Mouse (Mus musculus) hindbrain, postnatal 0 days (tissue): ENCODE results near the gene Cnih3. TPM values are rescaled to one million over a fixed set of nuclear protein-coding genes. Genes with fewer than 3 reads are reported as not detected.
A peak's percentile ranks its signal among the peaks of the same experiment; 100 is the strongest.

Experiments used
- ATAC-seq: fragments of 200-750 bp; cut with Nextera tagmentation; 2 replicates; pipeline ENCODE4 v1.8.0; 2017; ENCODE audit warnings: mild to moderate bottlenecking, moderate TSS enrichment, moderate library complexity
- DNase-seq: peaks from one replicate; pipeline ENCODE4 v3.0.0-alpha.2; 2015; ENCODE audit warnings: low spot score
- H3K27ac ChIP-seq: fragments of 300-500 bp; sonication (generic); 2 replicates; pipeline ENCODE4 v1.5.1; 2014; ENCODE audit warnings: mild to moderate bottlenecking
- H3K27me3 ChIP-seq: fragments of 300-500 bp; sonication (generic); 2 replicates; pipeline ENCODE4 v1.6.1; 2014; ENCODE audit warnings: low read length, mixed read lengths; ENCODE audit not compliant: insufficient read depth
- H3K36me3 ChIP-seq: fragments of 300-500 bp; sonication (generic); 2 replicates; pipeline ENCODE4 v1.6.1; 2014; ENCODE audit warnings: low read length, mixed read lengths; ENCODE audit not compliant: insufficient read depth
- H3K4me1 ChIP-seq: fragments of 300-500 bp; sonication (generic); 2 replicates; pipeline ENCODE4 v1.6.1; 2014; ENCODE audit warnings: antibody characterized with exemption, low read length, mixed read lengths; ENCODE audit not compliant: insufficient read depth
- H3K4me2 ChIP-seq: fragments of 300-500 bp; sonication (generic); 2 replicates; pipeline ENCODE4 v1.6.1; 2014; ENCODE audit warnings: low read depth, mild to moderate bottlenecking, low read length, moderate library complexity, mixed read lengths
- H3K4me3 ChIP-seq: fragments of 300-500 bp; sonication (generic); 2 replicates; pipeline ENCODE4 v1.5.1; 2014; ENCODE audit warnings: low read length
- H3K9ac ChIP-seq: fragments of 300-500 bp; sonication (generic); replicated peaks from 2 replicates; pipeline ENCODE4 v1.6.1; 2014; ENCODE audit warnings: mild to moderate bottlenecking, low read length, moderate library complexity, mixed read lengths
- H3K9me3 ChIP-seq: fragments of 300-500 bp; sonication (generic); 2 replicates; pipeline ENCODE4 v1.6.1; 2016; ENCODE audit warnings: low read length, mixed read lengths
- CTCF ChIP-seq: IDR thresholded peaks from 2 replicates; pipeline ENCODE4 v1.5.1; 2016; ENCODE audit warnings: antibody characterized with exemption, control low read depth, low read depth
- WGBS: fragments of 180-500 bp; shearing (Covaris S2); extraction: QIAGEN DNeasy Blood & Tissue Kit; methylation state at CpG from one replicate; pipeline ENCODE4 v1.1.7; 2014; 5-methylcytosine and 5-hydroxymethylcytosine counted together
- polyA plus RNA-seq: library from polyadenylated mRNA; unstranded; fragments of >200 nt; fragmentation: Nextera tagmentation; extraction: Ambion mirVana; gene quantifications from 2 replicates; pipeline ENCODE4 v1.2.1, GENCODE M21; 2015
- total RNA-seq: library from RNA; depleted of rRNA; stranded (reverse); fragments of >200 nt; gene quantifications from 2 replicates; pipeline ENCODE4 v1.2.3, GENCODE M21; 2014; rRNA removed

The Cnih3 gene
- total RNA-seq = 23.0 and 24.3 TPM in 2 replicates
- 13.2 and 13.4 TPM in 2 replicates for polyA plus RNA-seq

GRCm38 (mm10) chr1:181352367-181353199, at the start of gene Cnih3:
Gene Cnih3, plus strand, starts transcription at chr1:181352628.
- under 1% methylated on average over 77 of the region's 78 CpGs for WGBS
- H3K4me1 ChIP-seq = 0 out of 2 replicates have a peak, but pooled peaks cover 8% of the 10 kb centered on the region
- DNase-seq = peak; percentile 75
- H3K4me2 ChIP-seq = peak within 1 kb of the TSS; percentile 99
- TF ChIP-seq CTCF = no peak
- H3K9me3 ChIP-seq = no peaks in the 10 kb centered on the region
- peak within 1 kb of the TSS; percentile 58 for H3K9ac ChIP-seq
- H3K4me3 ChIP-seq = peak within 1 kb of the TSS; percentile 53
- no peak within 1 kb of the TSS for H3K27ac ChIP-seq
- peaks cover 16% of the 10 kb centered on the region for H3K27me3 ChIP-seq
- H3K36me3 ChIP-seq = no peaks in the 10 kb centered on the region
- ATAC-seq = peak; percentile 80

GRCm38 (mm10) chr1:181307981-181308380, 44.4 kb upstream of the Cnih3 start:
- no peaks in the 10 kb centered on the region for H3K27me3 ChIP-seq
- H3K27ac ChIP-seq = no peak overlapping the region
- no peak overlapping the region for H3K9ac ChIP-seq
- no peaks in the 10 kb centered on the region for H3K4me1 ChIP-seq
- no peak overlapping the region for H3K4me3 ChIP-seq
- no peak for TF ChIP-seq CTCF
- DNase-seq (peak; percentile 6), ATAC-seq (no peak)
- H3K4me2 ChIP-seq = no peak overlapping the region
- H3K9me3 ChIP-seq = no peaks in the 10 kb centered on the region
- whole genome bisulfite sequencing = 59% methylated on average over 3 of the region's 3 CpGs
- H3K36me3 ChIP-seq = no peaks in the 10 kb centered on the region

- no peak overlapping the region for H3K4me2 ChIP-seq
- no peaks in the 10 kb centered on the region for H3K4me1 ChIP-seq
- no peak for DNase-seq
- H3K9me3 ChIP-seq = no peaks in the 10 kb centered on the region
- no peak for ATAC-seq
- H3K4me3 ChIP-seq = no peak overlapping the region
- H3K9ac ChIP-seq = no peak overlapping the region
- TF ChIP-seq CTCF = no peak
- WGBS = 88% methylated on average over 5 of the region's 5 CpGs
- no peaks in the 10 kb centered on the region for H3K36me3 ChIP-seq
- no peaks in the 10 kb centered on the region for H3K27me3 ChIP-seq
- no peak overlapping the region for H3K27ac ChIP-seq
Observed at GRCm38 (mm10) chr1:181310712-181311111, 41.7 kb upstream of the Cnih3 start.

- TF ChIP-seq CTCF = no peak
- 94% methylated on average over 15 of the region's 15 CpGs for WGBS
- ATAC-seq = no peak
Observed at GRCm38 (mm10) chr1:181312115-181313045, 40.0 kb upstream of the Cnih3 start.

DNA sequence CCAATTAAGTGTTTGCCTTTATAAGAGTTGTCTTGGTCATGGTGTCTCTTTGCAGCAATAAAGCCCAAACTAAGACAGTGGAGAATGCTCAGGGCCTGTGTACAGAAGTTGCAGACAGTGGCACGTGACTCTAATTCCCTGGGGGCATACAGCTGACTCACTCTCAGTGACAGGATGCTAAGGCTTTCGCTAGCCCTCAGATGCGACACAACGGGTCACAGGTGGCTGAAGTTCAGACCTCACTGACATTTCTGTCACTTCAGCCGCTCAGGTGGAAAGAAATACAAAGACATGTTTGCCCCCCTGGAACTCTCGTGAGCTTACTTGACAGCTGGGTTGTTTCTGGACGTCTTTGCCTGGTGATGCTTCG, 39.4 kb upstream of the Cnih3 start:
- no peak for TF ChIP-seq CTCF
- Histone ChIP-seq H3K9ac (no peak overlapping the region), H3K27ac (no peak overlapping the region), H3K4me3 (no peak overlapping the region), H3K4me1 (no peaks in the 10 kb centered on the region), H3K27me3 (no peaks in the 10 kb centered on the region), H3K36me3 (no peaks in the 10 kb centered on the region), H3K4me2 (no peak overlapping the region), H3K9me3 (no peaks in the 10 kb centered on the region)
- 78% methylated on average over 8 of the region's 8 CpGs for WGBS
- ATAC-seq (no peak), DNase-seq (no peak)

More at GRCm38 (mm10) chr1:181312115-181313045, 40.0 kb upstream of the Cnih3 start:
- no peak for DNase-seq
- Histone ChIP-seq H3K27ac (no peak overlapping the region), H3K9ac (no peak overlapping the region), H3K4me3 (no peak overlapping the region), H3K36me3 (no peaks in the 10 kb centered on the region), H3K9me3 (no peaks in the 10 kb centered on the region), H3K27me3 (no peaks in the 10 kb centered on the region), H3K4me1 (no peaks in the 10 kb centered on the region), H3K4me2 (no peak overlapping the region)

- ATAC-seq = no peak
- TF ChIP-seq CTCF = no peak
- Histone ChIP-seq H3K27me3 (no peaks in the 10 kb centered on the region), H3K36me3 (no peaks in the 10 kb centered on the region), H3K9me3 (no peaks in the 10 kb centered on the region), H3K9ac (no peak overlapping the region), H3K4me1 (no peaks in the 10 kb centered on the region), H3K4me2 (no peak overlapping the region), H3K27ac (no peak overlapping the region), H3K4me3 (no peak overlapping the region)
- no peak for DNase-seq
- WGBS = 90% methylated on average over 10 of the region's 10 CpGs
Observed at GRCm38 (mm10) chr1:181314301-181314700, 38.1 kb upstream of the Cnih3 start.
